Mouse (Mus musculus) hindbrain, embryonic 12.5 days (tissue): ENCODE results near the gene Mthfd1l. TPM values are rescaled to one million over a fixed set of nuclear protein-coding genes. Genes with fewer than 3 reads are reported as not detected.
"Not testable (repeated sequence)": the region's sequence is repeated elsewhere in the genome, so short reads cannot be mapped to it uniquely, and the experiment has no call there.

ENCODE experiments used
- ATAC-seq: fragments of 200-750 bp; cut with Nextera tagmentation; 2 replicates; pipeline ENCODE4 v1.8.0; 2017; ENCODE audit warnings: moderate TSS enrichment; ENCODE audit not compliant: low FRiP score
- H3K27ac ChIP-seq: fragments of 300-500 bp; sonication (generic); 2 replicates; pipeline ENCODE4 v1.5.1; 2016; ENCODE audit warnings: mild to moderate bottlenecking
- H3K27me3 ChIP-seq: fragments of 300-500 bp; sonication (generic); 2 replicates; pipeline ENCODE4 v1.6.1; 2016; ENCODE audit warnings: mild to moderate bottlenecking
- H3K36me3 ChIP-seq: fragments of 300-500 bp; sonication (generic); 2 replicates; pipeline ENCODE4 v1.6.1; 2016; ENCODE audit warnings: mild to moderate bottlenecking
- H3K4me1 ChIP-seq: fragments of 300-500 bp; sonication (generic); 2 replicates; pipeline ENCODE4 v1.6.1; 2016
- H3K4me2 ChIP-seq: fragments of 300-500 bp; sonication (generic); replicated peaks from 2 replicates; pipeline ENCODE4 v1.6.1; 2016; ENCODE audit warnings: mild to moderate bottlenecking
- H3K4me3 ChIP-seq: fragments of 300-500 bp; sonication (generic); 2 replicates; pipeline ENCODE4 v1.5.1; 2016; ENCODE audit warnings: mild to moderate bottlenecking
- H3K9ac ChIP-seq: fragments of 300-500 bp; sonication (generic); 2 replicates; pipeline ENCODE4 v1.6.1; 2016; ENCODE audit warnings: mild to moderate bottlenecking, moderate library complexity
- H3K9me3 ChIP-seq: fragments of 300-500 bp; sonication (generic); replicated peaks from 2 replicates; pipeline ENCODE4 v1.6.1; 2016; ENCODE audit warnings: mild to moderate bottlenecking
- WGBS: fragments of 180-500 bp; shearing (Covaris S2); methylation state at CpG from one replicate; pipeline ENCODE4 v1.1.7; 2016; 5-methylcytosine and 5-hydroxymethylcytosine counted together
- polyA plus RNA-seq: library from polyadenylated mRNA; unstranded; fragments of >200 nt; fragmentation: Nextera tagmentation; extraction: Ambion mirVana; gene quantifications from 2 replicates; pipeline ENCODE4 v1.2.1, GENCODE M21; 2016

Mthfd1l gene
- polyA plus RNA-seq, 1 experiment from 2014 or later = 8.3 TPM

DNA sequence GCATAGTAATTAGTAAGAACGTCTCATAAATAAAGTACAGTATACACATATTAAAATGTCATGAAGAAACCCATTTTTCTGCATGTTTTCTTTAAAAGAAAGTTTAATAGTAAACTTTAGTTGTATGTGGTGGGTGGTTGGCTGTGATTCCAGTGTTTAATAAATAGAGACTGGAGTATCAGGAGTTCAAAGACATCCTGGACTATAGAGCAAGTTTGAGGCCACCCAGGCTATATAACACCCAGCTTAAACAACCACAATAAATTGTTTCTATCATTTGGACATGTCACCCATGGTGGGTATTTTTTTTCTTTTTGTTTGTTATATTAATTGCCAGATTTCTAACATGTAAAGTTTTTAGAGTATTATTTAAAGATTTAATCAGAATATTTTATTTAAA is 81.7 kb downstream of the Mthfd1l start:
- no peak for ATAC-seq
- H3K36me3 ChIP-seq = no peaks in the 10 kb centered on the region
- no peak overlapping the region for H3K9ac ChIP-seq
- no peak overlapping the region for H3K27ac ChIP-seq
- H3K4me2 ChIP-seq = no peak overlapping the region
- H3K27me3 ChIP-seq = no peaks in the 10 kb centered on the region
- H3K9me3 ChIP-seq = no peaks in the 10 kb centered on the region
- H3K4me1 ChIP-seq = peaks cover 7% of the 10 kb centered on the region
- 94% methylated on average over 1 of the region's 1 CpGs for WGBS
- H3K4me3 ChIP-seq = no peak overlapping the region

GRCm38 (mm10) chr10:4057397-4057796 is 84.5 kb downstream of the Mthfd1l start:
- Histone ChIP-seq H3K27ac (no peak overlapping the region), H3K4me1 (peaks cover 7% of the 10 kb centered on the region), H3K4me3 (no peak overlapping the region), H3K9ac (no peak overlapping the region), H3K27me3 (no peaks in the 10 kb centered on the region), H3K9me3 (no peaks in the 10 kb centered on the region), H3K4me2 (no peak overlapping the region), H3K36me3 (no peaks in the 10 kb centered on the region)
- WGBS = 95% methylated on average over 3 of the region's 3 CpGs
- no peak for ATAC-seq

DNA sequence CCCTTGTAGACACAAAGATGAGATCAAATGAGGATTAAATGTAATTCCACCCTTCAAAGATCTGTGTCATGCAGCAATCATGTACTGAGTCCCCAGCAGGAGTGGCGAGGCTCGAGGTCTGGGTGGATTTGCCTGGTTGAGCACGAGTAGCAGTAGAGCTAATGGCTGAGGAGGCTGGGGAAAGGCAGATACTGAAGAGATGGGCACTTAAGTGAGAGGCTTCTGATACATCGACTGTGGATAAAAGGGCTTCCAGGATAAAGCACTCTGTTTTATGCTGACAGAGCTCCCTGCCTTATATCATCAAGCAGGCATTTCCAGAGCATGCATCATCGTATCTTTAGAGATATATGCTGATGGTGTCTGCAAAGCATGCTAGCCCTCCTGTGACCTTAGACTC is 84.9 kb downstream of the Mthfd1l start:
- WGBS = 82% methylated on average over 5 of the region's 5 CpGs
- ATAC-seq = no peak

DNA sequence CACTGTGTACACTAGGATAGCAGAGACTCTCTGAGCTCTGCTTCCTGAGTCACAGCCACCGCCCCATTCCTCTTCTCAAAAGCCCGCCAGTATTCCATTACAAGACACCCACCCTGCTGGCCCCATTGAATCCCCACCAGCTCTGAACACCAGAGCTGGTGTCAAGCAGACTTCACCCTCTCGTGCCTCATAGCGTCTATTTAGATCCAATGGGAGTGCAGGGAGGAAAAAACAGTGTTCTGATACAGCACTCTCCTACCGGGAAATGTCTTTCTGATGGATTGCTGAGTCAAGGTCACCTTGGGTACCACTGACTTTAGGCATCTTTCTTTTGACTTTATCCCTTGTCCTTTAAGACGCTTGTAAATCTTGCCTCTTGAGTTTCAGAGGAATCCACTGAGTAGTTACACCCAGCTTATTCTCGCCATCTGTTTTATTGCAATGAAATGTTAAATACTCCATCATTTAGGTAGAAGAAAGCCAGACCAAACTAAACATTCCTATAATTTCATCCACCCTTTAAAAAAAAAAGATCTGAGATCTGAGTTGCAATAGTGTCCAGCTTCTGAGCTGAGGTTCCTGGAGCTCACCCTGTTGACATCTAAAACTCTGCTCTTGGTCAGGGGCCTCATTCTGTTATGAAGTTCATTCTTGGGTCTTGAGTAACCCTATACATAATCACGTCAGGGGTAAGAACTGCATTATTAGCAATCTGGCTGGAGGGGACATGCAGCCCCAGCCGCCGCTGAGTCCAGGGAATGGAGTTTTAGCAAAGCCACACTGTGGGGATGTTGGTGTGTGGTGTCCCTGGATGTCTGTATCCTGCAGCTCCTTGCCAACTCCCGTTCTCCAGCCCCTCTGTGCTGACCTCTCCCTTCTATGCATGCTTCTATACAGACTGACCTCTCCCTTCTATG is 88.4 kb downstream of the Mthfd1l start:
- no peaks in the 10 kb centered on the region for H3K27me3 ChIP-seq
- H3K36me3 ChIP-seq = no peaks in the 10 kb centered on the region
- H3K27ac ChIP-seq = no peak overlapping the region
- H3K4me3 ChIP-seq = no peak overlapping the region
- 80% methylated on average over 11 of the region's 11 CpGs for WGBS
- no peaks in the 10 kb centered on the region for H3K9me3 ChIP-seq
- no peak overlapping the region for H3K9ac ChIP-seq
- H3K4me2 ChIP-seq = no peak overlapping the region
- no peaks in the 10 kb centered on the region; the same call in 1 of the 2 replicates for H3K4me1 ChIP-seq
- ATAC-seq = no peak

More for the DNA sequence above, 84.9 kb downstream of the Mthfd1l start:
- Histone ChIP-seq H3K4me1 (peaks cover 7% of the 10 kb centered on the region), H3K9me3 (no peaks in the 10 kb centered on the region), H3K27ac (no peak overlapping the region), H3K9ac (no peak overlapping the region), H3K27me3 (no peaks in the 10 kb centered on the region), H3K36me3 (no peaks in the 10 kb centered on the region), H3K4me2 (no peak overlapping the region), H3K4me3 (no peak overlapping the region)

DNA sequence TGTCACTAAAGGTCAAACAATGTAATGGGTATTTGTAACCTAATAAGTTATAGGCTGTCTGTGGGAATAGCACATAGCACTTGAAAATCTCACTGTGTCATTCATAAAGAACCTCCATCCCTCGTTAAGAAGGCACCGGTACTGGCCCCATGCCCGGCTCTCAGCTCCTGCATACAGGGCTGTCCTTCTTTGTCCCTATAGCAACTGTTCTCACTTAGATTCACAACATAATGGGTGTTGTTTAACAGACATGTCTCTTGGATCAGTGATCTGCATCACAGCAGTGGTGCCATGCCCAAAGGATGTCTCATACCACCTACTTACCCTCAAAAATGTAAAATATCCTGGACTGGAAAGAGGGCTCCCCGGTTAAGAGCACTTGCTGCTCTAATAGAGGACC is 90.6 kb downstream of the Mthfd1l start:
- no peak for ATAC-seq
- Histone ChIP-seq H3K36me3 (no peaks in the 10 kb centered on the region), H3K9me3 (no peaks in the 10 kb centered on the region), H3K9ac (no peak overlapping the region), H3K27ac (no peak overlapping the region), H3K4me1 (no peaks in the 10 kb centered on the region; the same call in 1 of the 2 replicates), H3K4me3 (no peak overlapping the region), H3K4me2 (no peak overlapping the region), H3K27me3 (no peaks in the 10 kb centered on the region)
- WGBS = 88% methylated on average over 4 of the region's 4 CpGs

DNA sequence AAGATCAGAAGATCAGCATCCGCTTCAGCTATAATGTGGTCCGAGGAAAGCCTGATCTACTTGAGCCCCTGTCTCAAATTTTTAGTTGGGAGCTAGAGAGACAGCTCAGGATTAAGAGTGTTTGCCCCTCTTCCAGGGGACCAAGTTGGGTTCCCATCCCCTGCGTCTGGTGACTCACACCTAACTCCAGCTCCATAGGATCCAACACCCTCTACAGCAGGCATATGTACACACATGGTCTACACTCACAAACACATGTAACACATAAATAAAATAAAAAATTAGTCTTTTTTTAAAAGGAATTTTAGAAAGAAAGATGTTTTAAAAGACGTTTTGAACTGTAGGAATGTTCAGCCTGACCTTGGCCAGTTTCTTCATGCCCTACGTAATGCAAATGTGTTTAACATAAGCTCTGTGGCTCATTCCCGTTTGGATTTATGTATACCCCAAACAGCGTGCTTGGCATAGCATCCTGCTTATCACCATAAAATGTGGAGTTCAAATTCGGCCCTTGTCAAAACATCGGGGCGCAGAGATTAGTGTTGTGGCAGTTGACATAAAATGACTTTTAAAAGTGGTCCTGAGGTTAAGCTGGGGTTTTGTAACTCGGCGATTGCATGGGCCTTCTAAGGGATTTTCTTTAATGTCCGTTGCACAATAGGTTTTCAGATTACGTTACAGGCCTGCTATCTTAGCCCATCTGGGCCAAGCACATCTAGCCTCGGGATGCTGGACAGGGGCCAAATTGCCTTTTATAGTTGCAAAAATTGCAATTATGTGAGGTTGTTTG is 92.6 kb downstream of the Mthfd1l start:
- Histone ChIP-seq H3K4me2 (no peak overlapping the region), H3K27ac (no peak overlapping the region), H3K9me3 (no peaks in the 10 kb centered on the region), H3K4me1 (no peaks in the 10 kb centered on the region), H3K36me3 (no peaks in the 10 kb centered on the region), H3K27me3 (no peaks in the 10 kb centered on the region), H3K9ac (no peak overlapping the region), H3K4me3 (no peak overlapping the region)
- WGBS = 90% methylated on average over 15 of the region's 15 CpGs
- no peak for ATAC-seq

- Histone ChIP-seq H3K36me3 (no peaks in the 10 kb centered on the region), H3K4me3 (no peak overlapping the region), H3K27me3 (no peaks in the 10 kb centered on the region), H3K9me3 (no peaks in the 10 kb centered on the region), H3K9ac (no peak overlapping the region), H3K4me1 (no peaks in the 10 kb centered on the region), H3K4me2 (no peak overlapping the region), H3K27ac (no peak overlapping the region)
- ATAC-seq = no peak
- 89% methylated on average over 7 of the region's 7 CpGs for WGBS
Measured at GRCm38 (mm10) chr10:4069258-4069826, 96.4 kb downstream of the Mthfd1l start.

- 91% methylated on average over 7 of the region's 7 CpGs for WGBS
- Histone ChIP-seq H3K9me3 (no peaks in the 10 kb centered on the region), H3K4me2 (no peak overlapping the region), H3K4me3 (no peak overlapping the region), H3K27me3 (no peaks in the 10 kb centered on the region), H3K9ac (no peak overlapping the region), H3K4me1 (no peaks in the 10 kb centered on the region), H3K27ac (no peak overlapping the region), H3K36me3 (no peaks in the 10 kb centered on the region)
- ATAC-seq = no peak
Measured at GRCm38 (mm10) chr10:4070061-4070460, 97.1 kb downstream of the Mthfd1l start.

GRCm38 (mm10) chr10:4071069-4071844 is 98.3 kb downstream of the Mthfd1l start:
- Histone ChIP-seq H3K27ac (no peak overlapping the region), H3K9ac (no peak overlapping the region), H3K9me3 (no peaks in the 10 kb centered on the region), H3K27me3 (no peaks in the 10 kb centered on the region), H3K4me1 (no peaks in the 10 kb centered on the region), H3K4me3 (no peak overlapping the region), H3K4me2 (no peak overlapping the region), H3K36me3 (no peaks in the 10 kb centered on the region)
- ATAC-seq = no peak
- 87% methylated on average over 8 of the region's 8 CpGs for WGBS

- Histone ChIP-seq H3K36me3 (no peaks in the 10 kb centered on the region), H3K27ac (no peak overlapping the region), H3K4me1 (no peaks in the 10 kb centered on the region), H3K27me3 (no peaks in the 10 kb centered on the region), H3K4me3 (no peak overlapping the region), H3K9me3 (no peaks in the 10 kb centered on the region), H3K9ac (no peak overlapping the region), H3K4me2 (no peak overlapping the region)
- 82% methylated on average over 6 of the region's 6 CpGs for WGBS
- no peak for ATAC-seq
Measured at GRCm38 (mm10) chr10:4071845-4072345, 99.0 kb downstream of the Mthfd1l start.

GRCm38 (mm10) chr10:4072491-4072890 is 99.6 kb downstream of the Mthfd1l start:
- not testable (repeated sequence) for H3K9me3 ChIP-seq, H3K9ac ChIP-seq, H3K27me3 ChIP-seq, ATAC-seq, H3K27ac ChIP-seq, H3K4me3 ChIP-seq, H3K4me1 ChIP-seq, H3K4me2 ChIP-seq, H3K36me3 ChIP-seq
- 91% methylated on average over 4 of the region's 4 CpGs for WGBS
